Mouse (Mus musculus) neural tube, embryonic 15.5 days (tissue): ENCODE measurements around the gene Lcor. TPM values are rescaled to one million over a fixed set of nuclear protein-coding genes. Genes with fewer than 3 reads are reported as not detected.

Experiments used
- ATAC-seq: fragments of 200-750 bp; cut with Nextera tagmentation; 2 replicates; pipeline ENCODE4 v1.8.0; 2017; ENCODE audit warnings: mild to moderate bottlenecking, moderate TSS enrichment, moderate library complexity; ENCODE audit not compliant: low FRiP score
- H3K27ac ChIP-seq: fragments of 300-500 bp; sonication (generic); replicated peaks from 2 replicates; pipeline ENCODE4 v1.5.1; 2015; ENCODE audit warnings: mild to moderate bottlenecking, inconsistent platforms
- H3K27me3 ChIP-seq: fragments of 300-500 bp; sonication (generic); replicated peaks from 2 replicates; pipeline ENCODE4 v1.6.1; 2015; ENCODE audit warnings: inconsistent platforms
- H3K36me3 ChIP-seq: fragments of 300-500 bp; sonication (generic); 2 replicates; pipeline ENCODE4 v1.6.1; 2015; ENCODE audit warnings: inconsistent platforms
- H3K4me1 ChIP-seq: fragments of 300-500 bp; sonication (generic); 2 replicates; pipeline ENCODE4 v1.6.1; 2015; ENCODE audit warnings: inconsistent platforms
- H3K4me2 ChIP-seq: fragments of 300-500 bp; sonication (generic); 2 replicates; pipeline ENCODE4 v1.6.1; 2015; ENCODE audit warnings: inconsistent platforms, mild to moderate bottlenecking, moderate library complexity
- H3K4me3 ChIP-seq: fragments of 300-500 bp; sonication (generic); replicated peaks from 2 replicates; pipeline ENCODE4 v1.5.1; 2015; ENCODE audit warnings: mild to moderate bottlenecking, inconsistent platforms
- H3K9ac ChIP-seq: fragments of 300-500 bp; sonication (generic); replicated peaks from 2 replicates; pipeline ENCODE4 v1.6.1; 2015; ENCODE audit warnings: mild to moderate bottlenecking, inconsistent platforms
- H3K9me3 ChIP-seq: fragments of 300-500 bp; sonication (generic); replicated peaks from 2 replicates; pipeline ENCODE4 v1.6.1; 2016; ENCODE audit warnings: inconsistent platforms
- WGBS: fragments of 180-500 bp; shearing (Covaris S2); methylation state at CpG from one replicate; pipeline ENCODE4 v1.1.7; 2015; ENCODE audit warnings: mixed read lengths; 5-methylcytosine and 5-hydroxymethylcytosine counted together
- polyA plus RNA-seq: library from polyadenylated mRNA; unstranded; fragments of >200 nt; fragmentation: Nextera tagmentation; extraction: Ambion mirVana; gene quantifications from 2 replicates; pipeline ENCODE4 v1.2.1, GENCODE M21; 2015

Gene Lcor
- polyA plus RNA-seq, 1 experiment from 2014 or later, result 12.4 TPM

DNA sequence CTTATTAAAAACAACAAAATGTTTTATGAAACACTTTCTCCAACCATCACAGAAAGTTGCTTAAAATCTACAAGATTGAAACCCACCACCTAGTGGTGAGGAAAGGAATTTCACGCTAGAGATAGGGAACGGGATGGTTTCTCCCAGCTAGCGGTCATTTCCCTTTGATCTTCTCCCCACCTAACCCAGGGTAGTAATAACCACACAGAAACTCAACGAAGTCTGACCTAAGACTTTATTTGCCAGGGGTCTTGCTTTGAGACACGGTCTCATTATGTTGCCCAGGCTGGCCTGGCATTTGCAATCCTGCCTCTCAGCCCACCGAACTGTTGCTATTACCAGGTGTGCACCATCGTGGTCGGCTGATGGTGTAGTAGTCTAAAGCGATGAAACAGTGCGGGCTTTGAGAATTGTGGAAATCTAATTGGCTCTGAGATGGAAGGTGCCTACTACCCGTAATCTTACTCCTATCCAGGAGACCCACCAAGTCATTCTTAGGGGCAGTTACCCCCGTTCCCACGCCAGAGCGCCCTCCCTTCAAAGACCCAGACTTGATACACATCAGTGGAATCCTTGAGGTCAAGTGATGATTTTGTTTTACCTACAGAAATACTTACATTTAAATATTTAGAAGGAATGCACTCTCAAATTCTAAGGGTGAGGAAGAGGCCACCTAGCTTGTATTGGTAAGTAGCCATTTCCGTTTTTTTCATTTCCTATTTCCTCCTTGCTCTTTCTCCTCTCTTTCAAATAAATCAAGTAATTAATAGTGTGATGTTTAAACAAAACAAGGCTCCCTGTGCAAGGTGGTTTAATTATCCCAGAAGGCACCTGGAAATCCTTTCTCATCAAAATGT lies 1.2 kb upstream of the Lcor start:
- H3K4me2 ChIP-seq, result peak overlapping the region; percentile 78
- no peaks in the 10 kb centered on the region for H3K36me3 ChIP-seq
- no peaks in the 10 kb centered on the region for H3K9me3 ChIP-seq
- WGBS, result 14% methylated on average over 15 of the region's 15 CpGs
- no peak for ATAC-seq
- 0 out of 2 replicates have a peak overlapping the region, but pooled peaks have one; percentile 89 for H3K9ac ChIP-seq
- peak overlapping the region; percentile 90; the same call in 1 of the 2 replicates for H3K4me3 ChIP-seq
- peaks cover 26% of the 10 kb centered on the region for H3K4me1 ChIP-seq
- no peaks in the 10 kb centered on the region for H3K27me3 ChIP-seq
- no peak overlapping the region for H3K27ac ChIP-seq

DNA sequence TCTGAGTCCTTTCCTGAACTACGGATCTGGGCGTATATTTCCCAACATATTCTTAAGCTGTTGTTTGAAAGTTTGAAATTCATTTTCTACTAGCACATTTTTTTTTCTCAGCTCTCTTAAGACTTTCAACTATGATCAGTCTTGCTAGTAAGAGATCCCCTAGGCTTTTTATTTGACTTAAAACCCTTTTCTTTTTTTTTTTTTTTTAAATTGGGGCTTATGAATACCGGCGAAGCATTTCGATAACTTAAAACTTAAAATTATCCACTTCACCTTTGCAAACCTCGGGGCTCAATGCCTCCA lies 599 bp upstream of the Lcor start:
- 5% methylated on average over 6 of the region's 6 CpGs for WGBS
- Histone ChIP-seq H3K27ac (peak overlapping the region; percentile 99), H3K4me3 (peak overlapping the region; percentile 90), H3K27me3 (no peaks in the 10 kb centered on the region), H3K4me1 (peaks cover 32% of the 10 kb centered on the region), H3K36me3 (no peaks in the 10 kb centered on the region), H3K9me3 (no peaks in the 10 kb centered on the region), H3K4me2 (peak overlapping the region; percentile 78), H3K9ac (peak overlapping the region; percentile 89)
- no peak for ATAC-seq

DNA sequence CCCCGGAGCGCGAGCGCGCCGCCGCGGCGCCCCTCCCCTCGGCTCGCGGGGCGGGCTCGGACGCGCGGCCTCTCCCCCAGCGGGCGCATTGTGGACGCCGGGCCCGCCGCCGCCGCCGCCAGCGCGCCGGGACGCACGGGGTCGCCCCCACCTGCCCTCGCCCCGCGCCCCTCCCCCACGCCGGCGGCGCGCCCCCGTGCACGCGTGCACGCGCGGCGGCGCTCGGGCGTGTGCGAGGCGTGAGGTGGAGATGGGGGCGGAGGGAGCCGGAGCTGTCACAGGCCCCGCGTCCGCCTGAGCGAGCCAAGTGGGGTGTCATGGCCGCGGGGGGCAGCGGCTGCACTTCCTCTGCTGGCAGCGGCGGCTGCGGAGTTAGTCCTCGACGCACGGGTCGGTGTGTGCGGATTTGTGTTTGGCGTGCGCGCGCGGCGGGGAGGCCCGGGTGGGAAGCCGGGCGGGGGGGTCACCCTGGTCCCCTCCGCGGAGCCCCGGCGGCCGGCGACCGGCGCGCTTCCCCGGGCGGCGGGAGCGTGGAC lies 540 bp downstream of the Lcor start:
- Histone ChIP-seq H3K9me3 (no peaks in the 10 kb centered on the region), H3K36me3 (no peaks in the 10 kb centered on the region), H3K27me3 (no peaks in the 10 kb centered on the region), H3K9ac (peak overlapping the region; percentile 89), H3K27ac (peak overlapping the region; percentile 99), H3K4me3 (peak overlapping the region; percentile 90), H3K4me2 (peak overlapping the region; percentile 78), H3K4me1 (peaks cover 38% of the 10 kb centered on the region)
- ATAC-seq, result peak; percentile 87
- under 1% methylated on average over 42 of the region's 91 CpGs for WGBS

DNA sequence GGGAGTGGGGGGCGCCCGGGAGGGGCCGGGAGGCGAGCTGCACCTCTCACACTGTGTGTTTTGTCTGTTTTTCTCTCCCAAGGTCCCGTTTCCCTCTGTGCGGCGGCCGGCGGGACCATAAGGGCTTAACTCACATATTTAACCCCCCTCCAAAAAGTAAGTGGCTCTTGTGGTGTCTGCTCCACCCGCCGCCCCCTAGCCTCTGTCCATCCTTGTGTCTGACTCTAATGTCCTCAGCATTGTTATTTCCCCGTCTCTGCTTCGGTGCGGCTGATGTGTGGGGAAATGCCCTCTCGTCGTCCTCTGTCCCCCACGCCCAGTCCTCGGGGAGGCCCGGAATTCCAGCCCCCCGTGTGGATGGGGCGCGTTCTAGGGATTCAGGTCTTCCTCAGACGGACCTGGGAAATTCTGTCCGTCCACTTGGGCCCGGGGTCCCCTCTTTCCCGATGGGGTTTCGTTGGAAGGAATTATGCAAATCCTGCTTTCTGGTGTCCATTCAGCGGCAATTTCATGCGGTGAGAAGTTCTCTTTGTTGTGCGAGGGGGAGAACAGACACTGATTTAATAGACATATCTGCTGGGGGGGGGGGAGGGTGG lies 1.1 kb downstream of the Lcor start:
- H3K4me2 ChIP-seq, result peak overlapping the region; percentile 78
- H3K4me3 ChIP-seq, result peak overlapping the region; percentile 90
- ATAC-seq, result peak; percentile 58
- peaks cover 38% of the 10 kb centered on the region for H3K4me1 ChIP-seq
- H3K27me3 ChIP-seq, result no peaks in the 10 kb centered on the region
- no peaks in the 10 kb centered on the region for H3K36me3 ChIP-seq
- no peaks in the 10 kb centered on the region for H3K9me3 ChIP-seq
- H3K9ac ChIP-seq, result peak overlapping the region; percentile 89
- under 1% methylated on average over 30 of the region's 30 CpGs for WGBS
- peak overlapping the region; percentile 99 for H3K27ac ChIP-seq

DNA sequence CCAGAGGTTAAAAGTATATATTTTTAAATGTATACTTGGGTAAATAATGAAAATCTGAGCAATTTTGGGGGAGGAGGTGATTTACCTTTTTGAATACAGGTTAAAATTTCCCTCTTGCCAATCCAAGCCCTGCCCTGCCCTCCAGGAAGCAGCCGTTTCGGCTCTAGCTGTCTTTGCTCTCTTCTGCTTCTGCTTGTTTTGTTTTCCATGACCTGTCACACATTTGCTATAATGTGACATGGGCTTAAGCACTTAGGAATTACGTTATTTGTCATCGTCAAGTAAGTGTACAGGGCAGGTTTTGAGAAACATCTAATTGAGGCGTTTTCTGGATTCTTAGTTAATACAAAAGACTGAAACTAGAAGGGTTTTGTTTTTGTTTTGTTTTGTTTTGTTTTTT lies 1.9 kb downstream of the Lcor start:
- 12% methylated on average over 5 of the region's 5 CpGs for WGBS
- Histone ChIP-seq H3K36me3 (no peaks in the 10 kb centered on the region), H3K4me2 (peak overlapping the region; percentile 78), H3K4me3 (peak overlapping the region; percentile 90), H3K27ac (no peak overlapping the region), H3K9ac (no peak overlapping the region), H3K4me1 (peaks cover 38% of the 10 kb centered on the region), H3K9me3 (no peaks in the 10 kb centered on the region), H3K27me3 (no peaks in the 10 kb centered on the region)
- no peak for ATAC-seq

DNA sequence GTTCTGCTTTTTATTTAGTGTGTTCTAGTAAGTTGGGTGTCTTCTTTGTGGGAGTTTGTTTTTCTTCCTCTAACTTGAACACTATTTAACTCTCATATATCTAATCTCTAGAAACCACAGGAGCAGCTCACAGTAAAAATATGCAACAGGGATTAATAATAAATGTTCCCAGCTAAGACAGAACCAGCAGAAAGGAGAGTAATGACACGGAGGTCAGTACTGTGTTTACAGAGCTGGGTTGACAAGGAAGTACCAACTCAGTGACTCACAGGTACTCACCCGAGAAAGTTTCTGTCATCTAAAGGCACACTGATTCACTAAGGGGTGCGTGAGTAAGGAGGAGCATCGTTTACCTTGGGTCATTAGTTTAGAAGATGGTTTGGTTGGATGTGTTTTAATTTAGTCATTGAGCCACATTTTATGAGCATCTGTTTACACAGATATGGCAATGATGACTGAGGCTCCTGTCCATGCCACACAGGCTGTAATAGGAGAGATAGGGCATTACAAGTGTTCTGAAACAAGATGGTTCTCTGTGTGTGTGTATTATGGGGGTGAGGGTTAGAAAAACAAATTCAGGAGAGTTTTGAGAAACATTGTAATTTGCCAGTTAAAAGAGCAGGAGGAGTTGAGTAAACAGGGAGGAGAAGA lies 13.1 kb downstream of the Lcor start:
- no peak overlapping the region for H3K9ac ChIP-seq
- no peak overlapping the region for H3K4me2 ChIP-seq
- no peaks in the 10 kb centered on the region for H3K27me3 ChIP-seq
- no peak overlapping the region for H3K27ac ChIP-seq
- H3K4me1 ChIP-seq, result 0 out of 2 replicates have a peak, but pooled peaks cover 8% of the 10 kb centered on the region
- H3K9me3 ChIP-seq, result no peaks in the 10 kb centered on the region
- no peak for ATAC-seq
- H3K4me3 ChIP-seq, result no peak overlapping the region
- 71% methylated on average over 4 of the region's 4 CpGs for WGBS
- H3K36me3 ChIP-seq, result no peaks in the 10 kb centered on the region

DNA sequence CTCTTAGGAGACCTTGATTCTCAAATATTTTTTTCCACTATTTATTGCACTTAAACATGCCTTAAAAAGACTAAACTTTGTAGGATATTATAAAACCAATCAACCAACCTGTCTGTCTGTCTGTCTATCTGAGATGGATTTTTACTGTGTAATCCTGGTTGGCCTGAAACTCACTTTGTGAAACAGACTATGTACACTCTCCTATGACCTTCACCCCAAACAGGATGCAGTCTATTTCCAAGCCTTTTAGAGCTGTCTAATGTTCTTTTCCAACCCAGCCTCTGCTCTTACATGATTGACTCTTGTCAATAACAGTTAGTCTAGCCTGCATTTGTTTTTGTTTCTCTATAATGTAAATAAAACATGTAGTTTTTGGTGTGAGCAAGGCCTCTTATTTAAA lies 13.6 kb downstream of the Lcor start:
- Histone ChIP-seq H3K27ac (no peak overlapping the region), H3K9me3 (no peaks in the 10 kb centered on the region), H3K4me2 (no peak overlapping the region), H3K9ac (no peak overlapping the region), H3K27me3 (no peaks in the 10 kb centered on the region), H3K4me3 (no peak overlapping the region), H3K36me3 (no peaks in the 10 kb centered on the region), H3K4me1 (0 out of 2 replicates have a peak, but pooled peaks cover 8% of the 10 kb centered on the region)
- no peak for ATAC-seq

DNA sequence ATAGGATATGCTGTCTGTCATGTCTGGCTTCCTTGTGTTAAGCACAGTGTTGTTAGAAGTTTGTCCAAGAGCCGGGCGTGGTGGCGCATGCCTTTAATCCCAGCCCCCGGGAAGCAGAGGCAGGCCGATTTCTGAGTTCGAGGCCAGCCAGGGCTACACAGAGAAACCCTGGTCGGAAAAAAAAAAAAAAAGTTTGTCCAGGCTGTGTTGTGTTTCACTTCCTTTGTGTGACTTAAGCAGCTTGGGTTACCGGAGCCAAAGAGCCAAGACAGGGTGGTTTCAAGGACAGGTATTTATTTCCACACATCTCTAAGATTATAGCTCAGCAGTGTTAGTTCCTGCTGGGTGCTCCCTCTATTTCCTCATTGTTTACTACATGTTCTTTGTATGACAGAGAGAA lies 25.4 kb downstream of the Lcor start:
- Histone ChIP-seq H3K27ac (no peak overlapping the region), H3K4me3 (no peak overlapping the region), H3K4me2 (no peak overlapping the region), H3K36me3 (no peaks in the 10 kb centered on the region), H3K27me3 (no peaks in the 10 kb centered on the region), H3K9me3 (no peaks in the 10 kb centered on the region), H3K4me1 (peaks cover 5% of the 10 kb centered on the region; the same call in 1 of the 2 replicates), H3K9ac (no peak overlapping the region)
- ATAC-seq, result no peak
- WGBS, result 96% methylated on average over 8 of the region's 8 CpGs

DNA sequence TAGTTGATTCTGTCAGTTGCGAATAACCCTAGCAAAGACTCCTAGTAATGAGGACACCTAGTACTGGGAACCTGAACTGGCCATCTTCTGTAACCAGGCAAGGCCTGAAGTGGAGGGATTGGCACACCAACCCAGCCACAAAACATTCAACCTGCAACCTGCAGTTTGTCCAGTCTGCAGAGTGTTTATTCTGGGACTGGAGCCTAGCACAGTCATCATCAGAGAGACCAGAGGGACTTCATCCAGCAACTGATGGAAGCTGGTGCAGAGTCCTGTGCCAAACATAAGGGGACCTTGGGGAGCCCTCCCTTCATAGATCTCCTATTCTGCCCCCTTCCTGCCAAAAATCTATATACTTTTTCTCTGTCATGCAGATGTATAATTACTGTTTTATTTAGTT lies 32.4 kb downstream of the Lcor start:
- Histone ChIP-seq H3K4me3 (no peak overlapping the region), H3K4me1 (peaks cover 12% of the 10 kb centered on the region), H3K27ac (no peak overlapping the region; the same call in 1 of the 2 replicates), H3K9me3 (no peaks in the 10 kb centered on the region), H3K4me2 (no peak overlapping the region), H3K36me3 (no peaks in the 10 kb centered on the region), H3K27me3 (no peaks in the 10 kb centered on the region), H3K9ac (no peak overlapping the region)
- ATAC-seq, result no peak
- 100% methylated on average over 1 of the region's 1 CpGs for whole genome bisulfite sequencing

DNA sequence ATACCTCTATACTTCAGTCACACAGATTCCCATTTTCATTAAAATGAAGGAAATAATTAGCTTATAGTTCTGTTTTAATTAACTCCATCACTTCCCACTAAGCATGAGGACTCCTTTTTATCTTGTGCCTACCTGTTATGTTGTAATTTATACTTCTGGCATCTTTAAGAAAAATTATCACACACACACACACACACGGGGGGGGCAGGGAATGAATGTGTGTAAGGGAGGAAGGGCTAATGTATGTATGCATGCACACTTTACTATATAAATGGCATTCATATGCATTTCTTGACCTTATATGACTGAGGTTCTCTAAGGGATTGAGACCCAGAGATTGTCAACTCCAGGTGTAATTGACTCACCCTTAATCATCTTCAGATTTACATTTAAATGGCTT lies 33.1 kb downstream of the Lcor start:
- no peak overlapping the region for H3K27ac ChIP-seq
- no peaks in the 10 kb centered on the region for H3K27me3 ChIP-seq
- no peak overlapping the region for H3K4me3 ChIP-seq
- ATAC-seq, result no peak
- peaks cover 12% of the 10 kb centered on the region for H3K4me1 ChIP-seq
- no peaks in the 10 kb centered on the region for H3K36me3 ChIP-seq
- WGBS, result 90% methylated on average over 1 of the region's 1 CpGs
- no peak overlapping the region for H3K4me2 ChIP-seq
- H3K9ac ChIP-seq, result no peak overlapping the region
- H3K9me3 ChIP-seq, result no peaks in the 10 kb centered on the region

DNA sequence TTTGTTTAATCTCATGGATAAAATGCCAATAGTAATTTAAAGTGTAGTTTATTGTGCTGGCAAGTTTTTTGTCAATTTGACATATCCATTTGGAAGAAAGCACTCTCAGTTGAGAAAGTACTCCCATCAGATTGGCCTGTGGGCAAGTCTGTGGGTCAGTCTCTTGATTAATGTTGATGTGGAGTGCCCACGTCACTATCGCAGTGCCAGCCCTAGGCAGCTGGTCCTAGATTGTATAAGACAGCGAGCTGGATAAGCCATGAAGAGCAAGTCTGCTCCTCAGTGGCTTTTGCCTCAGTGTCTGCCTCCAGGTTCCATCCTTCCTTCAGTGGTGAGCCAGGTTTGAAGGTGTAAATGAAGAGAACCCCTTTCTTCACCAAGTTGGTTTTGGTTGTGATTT lies 34.6 kb downstream of the Lcor start:
- Histone ChIP-seq H3K27ac (no peak overlapping the region), H3K36me3 (no peaks in the 10 kb centered on the region), H3K4me1 (peaks cover 12% of the 10 kb centered on the region), H3K4me3 (no peak overlapping the region), H3K4me2 (no peak overlapping the region), H3K9me3 (no peaks in the 10 kb centered on the region), H3K27me3 (no peaks in the 10 kb centered on the region), H3K9ac (no peak overlapping the region)
- no peak for ATAC-seq
- 53% methylated on average over 3 of the region's 3 CpGs for WGBS
